Mouse (Mus musculus): ENCODE results near the gene Wwox.

DNA sequence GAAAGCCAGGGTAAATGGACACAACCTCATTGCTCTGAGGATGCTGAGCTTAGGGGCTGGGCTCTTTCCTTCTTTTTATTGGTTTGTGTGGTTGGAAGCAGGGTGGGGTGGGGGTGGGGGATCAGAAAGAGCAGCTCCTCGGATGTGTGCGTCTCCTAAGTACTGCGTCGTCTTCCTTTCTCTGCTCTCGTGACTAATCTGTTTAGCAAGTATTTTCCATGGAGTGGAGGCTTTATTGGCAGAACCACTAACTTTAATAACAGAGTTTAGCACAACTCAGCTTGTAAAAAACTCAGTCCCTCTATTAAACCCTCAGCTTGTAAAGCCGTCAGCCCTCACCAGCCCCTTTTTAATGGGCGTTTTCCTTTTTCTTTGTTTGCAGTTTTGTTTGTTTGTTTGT lies 762.3 kb downstream of the Wwox start:
- TF ChIP-seq FLI1 (IDR thresholded peaks at IDR 0.05; ENCODE audit: low read length): no peak
- no peak for TF ChIP-seq GATA1 (IDR thresholded peaks at IDR 0.05; ENCODE audit: borderline replicate concordance, low read length)

Measured in megakaryocyte, embryonic 14.5 days (primary cell).